Mouse (Mus musculus) limb, embryonic 14.5 days (tissue): ENCODE results near the gene Alox5ap. TPM values are rescaled to one million over a fixed set of nuclear protein-coding genes. Genes with fewer than 3 reads are reported as not detected.

Experiments used
- ATAC-seq: fragments of 200-750 bp; cut with Nextera tagmentation; 2 replicates; pipeline ENCODE4 v1.8.0; 2017; ENCODE audit warnings: low read depth, moderate number of reproducible peaks, moderate TSS enrichment; ENCODE audit not compliant: low FRiP score
- DNase-seq: peaks from one replicate; pipeline ENCODE4 v3.0.0-alpha.2; 2015; ENCODE audit warnings: low spot score
- H3K27ac ChIP-seq: fragments of 300-500 bp; sonication (generic); replicated peaks from 2 replicates; pipeline ENCODE4 v1.5.1; 2014; ENCODE audit warnings: low read depth, mild to moderate bottlenecking, low read length, moderate library complexity, mixed read lengths
- H3K27me3 ChIP-seq: fragments of 300-500 bp; sonication (generic); 2 replicates; pipeline ENCODE4 v1.6.1; 2014; ENCODE audit warnings: low read length, mixed read lengths; ENCODE audit not compliant: control insufficient read depth, insufficient read depth
- H3K36me3 ChIP-seq: fragments of 300-500 bp; sonication (generic); 2 replicates; pipeline ENCODE4 v1.6.1; 2014; ENCODE audit warnings: mild to moderate bottlenecking, low read length, moderate library complexity, mixed read lengths; ENCODE audit not compliant: control insufficient read depth, insufficient read depth
- H3K4me1 ChIP-seq: fragments of 300-500 bp; sonication (generic); 2 replicates; pipeline ENCODE4 v1.6.1; 2014; ENCODE audit warnings: antibody characterized with exemption, low read length, mixed read lengths; ENCODE audit not compliant: control insufficient read depth, insufficient read depth
- H3K4me2 ChIP-seq: fragments of 300-500 bp; sonication (generic); replicated peaks from 2 replicates; pipeline ENCODE4 v1.6.1; 2014; ENCODE audit warnings: low read depth, mild to moderate bottlenecking, low read length, moderate library complexity; ENCODE audit not compliant: severe bottlenecking
- H3K4me3 ChIP-seq: fragments of 300-500 bp; sonication (generic); replicated peaks from 2 replicates; pipeline ENCODE4 v1.5.1; 2014; ENCODE audit warnings: low read length
- H3K9ac ChIP-seq: fragments of 300-500 bp; sonication (generic); 2 replicates; pipeline ENCODE4 v1.6.1; 2014; ENCODE audit warnings: mild to moderate bottlenecking, low read depth, low read length, moderate library complexity; ENCODE audit not compliant: severe bottlenecking
- H3K9me3 ChIP-seq: fragments of 300-500 bp; sonication (generic); 2 replicates; pipeline ENCODE4 v1.6.1; 2016; ENCODE audit warnings: low read length; ENCODE audit not compliant: control insufficient read depth
- POLR2A ChIP-seq: fragments of 200-500 bp; IDR thresholded peaks from 2 replicates; pipeline ENCODE4 v1.8.0; 2012; ENCODE audit warnings: inconsistent platforms, mild to moderate bottlenecking, moderate library complexity, borderline replicate concordance; ENCODE audit not compliant: insufficient read depth, insufficient read length; ENCODE audit errors: extremely low read depth
- WGBS: fragments of 180-500 bp; shearing (Covaris S2); extraction: QIAGEN DNeasy Blood & Tissue Kit; methylation state at CpG from one replicate; pipeline ENCODE4 v1.1.7; 2014; 5-methylcytosine and 5-hydroxymethylcytosine counted together
- polyA plus RNA-seq, 2 experiments: library from polyadenylated mRNA; depleted of rRNA in 1 of 2; stranded (reverse) in 1 of 2; unstranded in 1 of 2; fragments of >200 nt; fragmentation: Nextera tagmentation in 1 of 2; extraction: Ambion mirVana in 1 of 2; gene quantifications; 2 replicates each; pipeline versions ENCODE4 v1.2.1 to v1.2.3; 2012 to 2014

The Alox5ap gene
- polyA plus RNA-seq, 2 experiments = 18.6 to 18.7 TPM

DNA sequence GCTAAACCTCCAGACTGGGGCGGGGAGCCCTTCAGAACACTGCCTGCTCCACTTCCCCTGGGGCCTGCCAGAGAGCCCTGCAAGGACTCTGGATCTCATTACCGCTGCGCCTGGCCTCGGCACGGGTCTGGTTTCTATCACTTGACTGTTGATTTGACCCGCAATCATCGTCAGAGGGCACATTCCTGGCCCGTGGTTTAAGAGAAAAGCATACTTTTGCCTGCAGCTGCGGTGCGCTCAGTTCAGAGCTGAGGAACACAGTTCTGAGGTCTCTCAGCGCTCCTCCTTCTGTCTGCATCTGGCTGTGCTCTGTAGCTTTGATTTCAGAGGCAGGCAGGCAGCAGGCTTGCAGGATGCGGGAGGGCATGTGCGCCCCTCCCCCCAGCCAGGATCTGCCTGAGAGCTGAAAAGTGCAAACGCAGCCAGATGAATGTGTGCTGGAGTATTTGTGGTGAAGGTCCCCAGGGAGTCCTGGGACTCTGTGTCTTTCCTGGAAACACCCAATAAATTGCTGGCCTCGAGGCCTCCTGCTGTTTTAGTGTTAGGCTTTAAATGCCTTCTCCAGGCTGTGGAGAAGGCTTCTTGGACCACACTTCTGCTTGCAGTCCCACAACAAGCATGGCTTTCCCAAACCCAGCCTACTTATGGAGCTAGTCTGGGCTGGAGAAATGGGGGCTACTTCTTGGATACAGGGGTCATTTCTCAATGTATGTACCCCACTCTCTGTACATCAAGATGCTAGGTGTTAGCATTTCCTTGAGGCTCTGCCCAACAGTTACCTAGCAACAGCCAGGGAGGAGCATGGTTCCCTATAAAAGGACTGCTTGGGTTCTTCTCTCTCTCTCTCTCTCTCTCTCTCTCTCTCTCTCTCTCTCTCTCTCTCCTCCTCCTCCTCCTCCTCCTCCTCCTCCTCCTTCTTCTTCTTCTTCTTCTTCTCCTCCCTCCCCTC, 56.2 kb downstream of the Alox5ap start:
- H3K9ac ChIP-seq = peak overlapping the region; percentile 18; the same call in 1 of the 2 replicates
- TF ChIP-seq POLR2A = 0 out of 2 replicates have a peak, but pooled peaks have one; percentile 31
- ATAC-seq (peak; percentile 92), DNase-seq (peak; percentile 95)
- 1% methylated on average over 15 of the region's 15 CpGs for WGBS
- peak overlapping the region; percentile 94 for H3K27ac ChIP-seq
- peak overlapping the region; percentile 38 for H3K4me2 ChIP-seq
- no peaks in the 10 kb centered on the region for H3K9me3 ChIP-seq
- H3K4me1 ChIP-seq = peaks cover 35% of the 10 kb centered on the region
- H3K4me3 ChIP-seq = peak overlapping the region; percentile 13; the same call in 1 of the 2 replicates
- H3K27me3 ChIP-seq = no peaks in the 10 kb centered on the region
- H3K36me3 ChIP-seq = no peaks in the 10 kb centered on the region

DNA sequence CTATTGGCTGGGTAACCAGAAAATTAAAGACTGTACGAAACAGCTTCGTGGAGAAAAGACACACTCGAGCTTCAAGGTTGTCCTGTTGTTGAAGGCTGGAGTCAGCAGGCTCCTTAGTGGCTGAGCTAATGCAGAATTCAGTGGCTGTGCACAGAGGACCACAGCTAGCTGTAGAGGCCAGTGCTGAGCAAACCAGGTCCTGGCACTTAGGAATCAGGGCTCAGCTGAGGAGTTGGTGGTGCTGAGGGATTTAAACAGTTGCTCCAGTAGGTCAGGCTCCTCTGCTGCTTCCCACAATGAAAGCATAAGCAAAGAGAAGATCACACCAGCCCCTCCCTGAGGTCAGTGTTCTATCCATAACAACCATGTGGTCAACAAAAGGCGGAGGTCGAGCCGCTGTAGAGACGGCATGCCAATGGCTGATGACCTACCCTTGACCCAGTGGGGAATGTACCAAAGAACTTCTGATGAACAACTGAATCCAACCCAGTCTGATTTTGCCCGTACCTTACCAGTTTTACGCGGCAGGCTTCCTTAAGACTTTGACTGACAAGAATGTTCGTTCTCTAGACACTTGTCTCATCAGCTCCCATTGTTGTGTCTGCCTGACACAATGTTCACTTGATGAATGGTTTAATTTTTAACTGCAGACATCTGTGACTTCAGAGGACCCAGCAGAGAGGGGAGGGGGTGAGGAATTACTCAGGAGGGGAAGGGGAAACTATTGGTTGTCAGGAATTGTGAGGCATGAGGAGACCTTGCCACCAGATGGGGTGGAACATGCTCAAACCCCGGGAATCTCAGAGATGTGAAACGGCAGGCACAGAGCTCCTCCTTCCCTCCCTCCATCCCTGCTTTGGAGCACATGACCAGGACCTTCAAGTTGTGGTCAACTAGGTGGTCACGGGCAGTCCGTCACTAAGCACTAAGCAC, 57.6 kb downstream of the Alox5ap start:
- 22% methylated on average over 15 of the region's 15 CpGs for WGBS
- no peak overlapping the region; the same call in 1 of the 2 replicates for H3K4me2 ChIP-seq
- H3K27me3 ChIP-seq = no peaks in the 10 kb centered on the region
- no peak overlapping the region for H3K4me3 ChIP-seq
- DNase-seq (no peak), ATAC-seq (no peak)
- H3K9ac ChIP-seq = no peak overlapping the region
- no peaks in the 10 kb centered on the region for H3K9me3 ChIP-seq
- H3K4me1 ChIP-seq = peaks cover 35% of the 10 kb centered on the region
- no peak for TF ChIP-seq POLR2A
- H3K36me3 ChIP-seq = no peaks in the 10 kb centered on the region
- peak overlapping the region; percentile 90 for H3K27ac ChIP-seq

DNA sequence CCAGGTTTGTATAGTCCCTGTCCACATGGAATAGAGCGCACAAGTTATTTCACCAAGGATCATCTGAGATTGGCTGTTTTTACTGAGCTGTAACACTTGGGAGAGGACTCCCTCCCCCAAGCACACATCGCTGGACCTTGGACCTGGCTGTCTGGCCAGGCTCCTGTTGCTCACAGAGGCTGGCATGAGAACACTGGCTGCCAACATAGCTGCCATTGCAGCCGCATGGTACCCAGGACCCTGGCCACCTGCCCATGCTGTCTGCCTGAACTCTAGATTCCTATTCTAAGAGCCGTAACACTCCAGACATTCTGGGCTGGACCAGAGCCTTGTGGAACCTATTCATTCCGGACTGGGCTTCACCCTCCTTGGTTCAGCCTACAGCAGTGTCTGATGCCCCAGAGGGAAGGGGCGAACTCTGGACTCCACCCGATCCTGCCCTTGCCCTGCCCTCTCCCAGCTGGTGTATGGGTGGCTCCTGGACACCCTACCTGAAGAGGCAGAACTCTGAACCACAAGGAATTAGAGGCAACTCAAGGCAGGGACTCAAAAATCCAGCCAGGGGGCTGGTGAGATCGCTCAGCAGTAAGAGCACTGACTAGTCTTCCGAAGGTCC, 58.5 kb downstream of the Alox5ap start:
- H3K9me3 ChIP-seq = no peaks in the 10 kb centered on the region
- peaks cover 35% of the 10 kb centered on the region for H3K4me1 ChIP-seq
- no peak for TF ChIP-seq POLR2A
- no peak overlapping the region for H3K4me2 ChIP-seq
- peak overlapping the region; percentile 90 for H3K27ac ChIP-seq
- no peak overlapping the region for H3K9ac ChIP-seq
- no peaks in the 10 kb centered on the region for H3K36me3 ChIP-seq
- WGBS = 86% methylated on average over 9 of the region's 9 CpGs
- ATAC-seq (no peak), DNase-seq (no peak)
- H3K4me3 ChIP-seq = no peak overlapping the region
- H3K27me3 ChIP-seq = no peaks in the 10 kb centered on the region

DNA sequence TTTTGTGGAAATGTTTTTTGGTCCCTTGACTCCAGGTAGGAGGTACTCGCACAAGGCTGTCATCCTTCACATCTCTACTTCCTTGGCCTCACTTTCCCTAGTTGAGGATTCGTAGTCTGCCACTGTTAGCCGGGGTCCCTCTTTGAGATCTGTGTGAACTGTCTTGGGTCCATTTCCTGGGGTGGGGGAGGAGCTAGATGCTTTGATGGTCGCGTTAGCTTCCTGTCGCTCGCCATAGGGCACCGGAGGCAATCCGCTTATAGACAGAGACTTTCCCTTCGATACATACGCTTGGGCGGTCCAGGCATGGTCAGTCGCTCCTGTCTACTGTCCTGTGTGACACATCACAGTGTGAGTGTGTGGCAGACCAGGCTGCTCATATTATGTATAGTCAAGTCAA, 60.2 kb downstream of the Alox5ap start:
- H3K4me2 ChIP-seq = no peak overlapping the region
- ATAC-seq (no peak), DNase-seq (no peak)
- no peak overlapping the region for H3K4me3 ChIP-seq
- H3K9ac ChIP-seq = no peak overlapping the region
- H3K36me3 ChIP-seq = no peaks in the 10 kb centered on the region
- no peak for TF ChIP-seq POLR2A
- peaks cover 34% of the 10 kb centered on the region for H3K4me1 ChIP-seq
- H3K27ac ChIP-seq = no peak overlapping the region
- H3K9me3 ChIP-seq = no peaks in the 10 kb centered on the region
- WGBS = 82% methylated on average over 13 of the region's 13 CpGs
- H3K27me3 ChIP-seq = no peaks in the 10 kb centered on the region
